Mouse (Mus musculus) forebrain, embryonic 14.5 days (tissue): ENCODE measurements around the gene Ext2. TPM values are rescaled to one million over a fixed set of nuclear protein-coding genes. Genes with fewer than 3 reads are reported as not detected.
A peak's percentile ranks its signal among the peaks of the same experiment; 100 is the strongest.

Experiments used
- ATAC-seq: fragments of 200-750 bp; cut with Nextera tagmentation; 2 replicates; pipeline ENCODE4 v1.8.0; 2017; ENCODE audit warnings: mild to moderate bottlenecking, moderate library complexity
- DNase-seq: peaks from one replicate; pipeline ENCODE4 v3.0.0-alpha.2; 2015; ENCODE audit warnings: low spot score
- H3K27ac ChIP-seq: fragments of 300-500 bp; sonication (generic); 2 replicates; pipeline ENCODE4 v1.5.1; 2014; ENCODE audit warnings: low read depth, mild to moderate bottlenecking, control low read depth, low read length, moderate library complexity
- H3K27me3 ChIP-seq: fragments of 300-500 bp; sonication (generic); replicated peaks from 2 replicates; pipeline ENCODE4 v1.6.1; 2014; ENCODE audit warnings: low read length, control low read depth, mixed read lengths; ENCODE audit not compliant: control insufficient read depth, insufficient read depth
- H3K36me3 ChIP-seq: fragments of 300-500 bp; sonication (generic); 2 replicates; pipeline ENCODE4 v1.6.1; 2014; ENCODE audit warnings: low read length, control low read depth; ENCODE audit not compliant: control insufficient read depth, insufficient read depth
- H3K4me1 ChIP-seq: fragments of 300-500 bp; sonication (generic); 2 replicates; pipeline ENCODE4 v1.6.1; 2014; ENCODE audit warnings: antibody characterized with exemption, low read length, control low read depth; ENCODE audit not compliant: control insufficient read depth, insufficient read depth
- H3K4me2 ChIP-seq: fragments of 300-500 bp; sonication (generic); 2 replicates; pipeline ENCODE4 v1.6.1; 2014; ENCODE audit warnings: mild to moderate bottlenecking, control low read depth, low read length
- H3K4me3 ChIP-seq: fragments of 300-500 bp; sonication (generic); 2 replicates; pipeline ENCODE4 v1.5.1; 2014; ENCODE audit warnings: low read depth, low read length, control low read depth
- H3K9ac ChIP-seq: fragments of 300-500 bp; sonication (generic); 2 replicates; pipeline ENCODE4 v1.6.1; 2014; ENCODE audit warnings: mild to moderate bottlenecking, low read length, control low read depth, moderate library complexity
- H3K9me3 ChIP-seq: fragments of 300-500 bp; sonication (generic); replicated peaks from 2 replicates; pipeline ENCODE4 v1.6.1; 2016; ENCODE audit warnings: low read length, control low read depth, mixed read lengths; ENCODE audit not compliant: control insufficient read depth
- WGBS: fragments of 180-500 bp; shearing (Covaris S2); extraction: QIAGEN DNeasy Blood & Tissue Kit; methylation state at CpG from one replicate; pipeline ENCODE4 v1.1.7; 2014; 5-methylcytosine and 5-hydroxymethylcytosine counted together
- polyA plus RNA-seq: library from polyadenylated mRNA; unstranded; fragments of >200 nt; fragmentation: Nextera tagmentation; extraction: Ambion mirVana; gene quantifications from 2 replicates; pipeline ENCODE4 v1.2.1, GENCODE M21; 2014

Ext2 gene
- 53.1 and 61.9 TPM in 2 replicates for polyA plus RNA-seq

GRCm38 (mm10) chr2:93822045-93822749, at the start of gene Ext2:
TSS of gene Ext2 (minus strand) at chr2:93822568.
- H3K36me3 ChIP-seq = 0 out of 2 replicates have a peak, but pooled peaks cover 4% of the 10 kb centered on the region
- H3K9ac ChIP-seq = peak within 1 kb of the TSS; percentile 96
- WGBS = under 1% methylated on average over 64 of the region's 66 CpGs
- peaks cover 7% of the 10 kb centered on the region for H3K4me1 ChIP-seq
- ATAC-seq (peak; percentile 97), DNase-seq (peak; percentile 91)
- peak within 1 kb of the TSS; percentile 88 for H3K4me3 ChIP-seq
- no peak within 1 kb of the TSS for H3K27ac ChIP-seq
- peak within 1 kb of the TSS; percentile 74 for H3K4me2 ChIP-seq
- no peaks in the 10 kb centered on the region for H3K9me3 ChIP-seq
- H3K27me3 ChIP-seq = no peaks in the 10 kb centered on the region

DNA sequence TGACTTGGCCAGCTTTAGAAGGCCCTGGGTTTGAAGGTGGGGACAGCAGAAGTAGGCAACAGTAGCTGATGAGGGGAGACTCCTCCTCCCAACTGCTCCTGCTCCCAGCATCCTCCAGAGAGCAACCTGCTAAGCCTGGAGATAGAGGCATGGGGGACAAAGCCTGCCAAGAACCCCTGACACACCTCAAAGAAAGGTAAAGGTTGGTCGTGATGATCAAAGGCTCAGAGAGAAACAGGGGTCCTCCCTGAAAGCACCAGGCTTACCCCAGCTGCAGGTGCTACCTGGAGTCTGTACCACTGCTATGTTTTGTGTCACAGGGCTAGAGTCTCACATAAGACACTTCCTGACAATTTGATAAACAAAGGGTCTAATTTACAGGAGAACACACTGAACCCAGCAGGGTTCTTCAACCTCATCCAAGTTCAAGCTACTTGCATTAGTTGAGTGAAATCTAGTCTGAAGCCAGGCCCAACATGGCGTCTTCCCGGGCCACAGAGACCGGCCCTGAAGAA, 49.1 kb upstream of the Ext2 start:
- no peak overlapping the region for H3K4me3 ChIP-seq
- no peak overlapping the region for H3K4me2 ChIP-seq
- no peaks in the 10 kb centered on the region for H3K27me3 ChIP-seq
- no peaks in the 10 kb centered on the region for H3K36me3 ChIP-seq
- H3K27ac ChIP-seq = no peak overlapping the region
- no peaks in the 10 kb centered on the region for H3K9me3 ChIP-seq
- ATAC-seq (no peak), DNase-seq (no peak)
- H3K9ac ChIP-seq = no peak overlapping the region
- 79% methylated on average over 4 of the region's 4 CpGs for WGBS
- 0 out of 2 replicates have a peak, but pooled peaks cover 3% of the 10 kb centered on the region for H3K4me1 ChIP-seq

GRCm38 (mm10) chr2:93870842-93871241, 48.5 kb upstream of the Ext2 start:
- Histone ChIP-seq H3K36me3 (no peaks in the 10 kb centered on the region), H3K27me3 (no peaks in the 10 kb centered on the region), H3K9ac (no peak overlapping the region), H3K27ac (no peak overlapping the region), H3K4me1 (0 out of 2 replicates have a peak, but pooled peaks cover 3% of the 10 kb centered on the region), H3K9me3 (no peaks in the 10 kb centered on the region), H3K4me3 (no peak overlapping the region), H3K4me2 (no peak overlapping the region)
- DNase-seq (peak; percentile 85), ATAC-seq (peak; percentile 71)
- 38% methylated on average over 4 of the region's 4 CpGs for WGBS

DNA sequence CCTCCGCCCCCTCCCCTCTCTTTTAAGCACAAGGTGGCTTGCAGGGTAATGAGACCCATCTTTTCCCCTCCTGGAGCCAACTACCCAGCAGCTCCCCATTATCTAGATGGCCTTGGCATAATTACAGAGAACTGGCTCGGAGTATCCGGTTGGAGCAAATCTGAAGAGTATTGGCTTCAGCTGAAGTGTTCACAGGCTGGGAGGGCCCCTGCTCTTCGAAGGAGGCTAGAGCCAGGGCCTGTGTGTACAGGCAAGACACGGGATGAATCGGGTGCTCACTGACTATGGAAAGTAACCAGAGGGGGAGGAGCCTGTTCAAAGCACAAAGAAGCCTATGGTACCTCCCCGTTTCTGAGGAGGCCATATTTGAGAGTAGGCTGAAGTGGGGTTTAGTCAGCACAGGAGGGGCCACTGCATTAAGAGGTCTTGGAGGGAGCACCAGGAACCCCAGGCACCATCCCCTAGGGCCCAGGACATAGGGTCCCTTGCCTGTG, 46.8 kb upstream of the Ext2 start, which contains the start of gene Accsl:
Accsl (minus strand) TSS at position 51 of the 494 bp plus-strand sequence.
- ATAC-seq (peak; percentile 8; the same call in 1 of the 2 replicates), DNase-seq (peak; percentile 20)
- H3K9me3 ChIP-seq = no peaks in the 10 kb centered on the region
- H3K36me3 ChIP-seq = no peaks in the 10 kb centered on the region
- H3K27ac ChIP-seq = no peak within 1 kb of the TSS
- H3K9ac ChIP-seq = no peak within 1 kb of the TSS
- no peak within 1 kb of the TSS for H3K4me3 ChIP-seq
- WGBS = 51% methylated on average over 7 of the region's 7 CpGs
- H3K4me2 ChIP-seq = no peak within 1 kb of the TSS
- 0 out of 2 replicates have a peak, but pooled peaks cover 3% of the 10 kb centered on the region for H3K4me1 ChIP-seq
- H3K27me3 ChIP-seq = no peaks in the 10 kb centered on the region

GRCm38 (mm10) chr2:93868566-93868965, 46.2 kb upstream of the Ext2 start:
- WGBS = 88% methylated on average over 11 of the region's 11 CpGs
- DNase-seq = no peak
- Histone ChIP-seq H3K27me3 (no peaks in the 10 kb centered on the region), H3K36me3 (no peaks in the 10 kb centered on the region), H3K4me3 (no peak overlapping the region), H3K9ac (no peak overlapping the region), H3K9me3 (no peaks in the 10 kb centered on the region), H3K4me2 (no peak overlapping the region), H3K4me1 (0 out of 2 replicates have a peak, but pooled peaks cover 3% of the 10 kb centered on the region), H3K27ac (no peak overlapping the region)
- ATAC-seq = no peak

- H3K9ac ChIP-seq = no peak overlapping the region
- H3K27me3 ChIP-seq = no peaks in the 10 kb centered on the region
- WGBS = 55% methylated on average over 4 of the region's 4 CpGs
- ATAC-seq (no peak), DNase-seq (no peak)
- no peaks in the 10 kb centered on the region for H3K9me3 ChIP-seq
- H3K27ac ChIP-seq = no peak overlapping the region
- no peak overlapping the region for H3K4me3 ChIP-seq
- H3K4me1 ChIP-seq = no peaks in the 10 kb centered on the region
- H3K36me3 ChIP-seq = no peaks in the 10 kb centered on the region
- no peak overlapping the region for H3K4me2 ChIP-seq
These were observed 40.9 kb upstream of the Ext2 start for GRCm38 (mm10) chr2:93863229-93863628.

DNA sequence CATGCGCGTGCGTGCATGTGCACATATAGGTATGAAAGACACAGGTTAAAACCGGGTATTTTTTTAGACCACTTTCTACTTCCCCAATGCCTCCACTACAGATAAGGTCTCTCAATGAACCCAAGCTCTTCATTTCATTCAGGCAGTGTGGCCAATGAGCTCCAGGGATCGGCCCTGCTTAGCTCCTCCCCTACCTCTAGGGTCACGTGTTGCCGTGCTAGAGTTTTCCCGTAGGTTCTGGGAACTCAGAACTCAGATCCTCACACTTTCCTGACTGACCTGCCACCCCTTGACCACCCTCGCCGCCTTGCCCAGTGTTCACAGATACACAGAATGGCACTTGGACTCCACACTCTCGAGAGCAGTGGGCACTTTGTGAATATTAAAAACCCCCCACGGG, 36.5 kb upstream of the Ext2 start:
- no peak for ATAC-seq
- no peak overlapping the region for H3K27ac ChIP-seq
- no peak overlapping the region for H3K4me3 ChIP-seq
- no peak overlapping the region for H3K9ac ChIP-seq
- no peak overlapping the region for H3K4me2 ChIP-seq
- no peak for DNase-seq
- WGBS = 76% methylated on average over 12 of the region's 12 CpGs
- H3K27me3 ChIP-seq = no peaks in the 10 kb centered on the region; the same call in 1 of the 2 replicates
- H3K9me3 ChIP-seq = no peaks in the 10 kb centered on the region
- no peaks in the 10 kb centered on the region for H3K4me1 ChIP-seq
- H3K36me3 ChIP-seq = no peaks in the 10 kb centered on the region

- Histone ChIP-seq H3K4me2 (no peak overlapping the region), H3K9ac (no peak overlapping the region), H3K9me3 (no peaks in the 10 kb centered on the region), H3K4me3 (no peak overlapping the region), H3K27me3 (no peaks in the 10 kb centered on the region; the same call in 1 of the 2 replicates), H3K4me1 (peaks cover 9% of the 10 kb centered on the region; the same call in 1 of the 2 replicates), H3K27ac (no peak overlapping the region), H3K36me3 (peaks cover 9% of the 10 kb centered on the region; the same call in 1 of the 2 replicates)
- ATAC-seq (no peak), DNase-seq (no peak)
- WGBS = 97% methylated on average over 1 of the region's 1 CpGs
These were observed 28.9 kb upstream of the Ext2 start for GRCm38 (mm10) chr2:93851303-93851702.
